Mouse (Mus musculus) telencephalon, adult 2 months (tissue): ENCODE measurements around the gene Dpp4.

Experiments used
- DNase-seq: peaks from one replicate; pipeline ENCODE4 v3.0.0-alpha.2; 2011; ENCODE audit warnings: low read depth, low spot score

Gene Dpp4

DNA sequence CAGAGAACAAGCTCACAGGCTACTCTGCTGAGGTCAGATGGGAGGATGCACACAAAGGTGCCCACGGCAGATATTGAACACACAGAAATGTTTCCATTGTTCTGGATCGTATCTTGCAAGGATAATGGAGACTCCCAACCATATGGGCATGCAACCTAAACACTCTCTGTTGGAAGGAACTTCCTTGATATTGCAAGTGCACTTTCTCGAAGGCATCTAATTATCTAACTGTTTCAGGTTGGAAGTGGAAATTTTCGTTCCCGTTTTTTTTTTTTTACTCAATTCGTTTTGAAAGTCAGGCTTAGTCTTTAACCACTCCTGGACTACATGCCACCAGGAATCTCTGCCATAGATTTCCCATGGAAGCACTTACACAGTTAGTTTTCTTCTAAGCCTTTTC is 51.2 kb downstream of the Dpp4 start:
- DNase-seq: no peak

DNA sequence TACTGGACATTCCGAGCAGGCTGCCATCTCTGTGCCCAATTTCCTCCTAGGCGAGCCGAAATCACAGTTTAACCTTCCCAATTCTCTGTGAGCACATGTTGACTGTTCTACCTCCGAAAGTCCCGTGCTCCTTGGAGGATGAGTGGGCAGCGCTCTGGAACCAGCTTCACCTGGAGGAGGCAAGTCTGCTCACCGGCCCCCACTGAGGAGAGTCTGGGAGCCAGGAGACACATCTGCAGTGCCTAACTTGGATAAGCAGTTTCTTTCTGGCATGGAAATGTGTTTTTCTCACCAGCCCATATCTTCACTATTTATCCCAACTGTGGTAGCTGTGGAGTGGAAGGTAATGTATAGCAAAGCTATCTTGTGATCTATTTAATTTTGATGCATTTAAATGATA is 54.8 kb downstream of the Dpp4 start:
- DNase-seq: no peak

DNA sequence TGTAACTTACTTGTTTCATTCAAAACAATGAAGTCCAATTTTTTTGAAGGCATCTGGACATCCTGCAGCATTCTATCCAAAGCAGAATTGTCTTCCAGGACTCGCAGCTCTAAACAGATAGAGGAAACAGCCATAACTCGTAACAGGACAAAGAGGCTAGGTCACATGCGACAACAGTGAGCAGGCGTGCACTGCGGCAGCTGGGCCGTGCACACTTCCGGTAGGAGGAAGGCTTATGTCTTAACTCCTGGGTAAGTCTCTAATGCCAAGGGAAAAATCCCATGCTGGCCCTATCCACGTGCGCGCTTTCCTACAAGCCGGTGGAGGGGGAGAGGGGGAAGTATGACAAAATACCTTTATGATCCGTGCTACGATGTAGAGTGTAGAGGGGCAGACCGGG is 55.4 kb downstream of the Dpp4 start:
- DNase-seq: no peak

- DNase-seq: no peak
Observed at GRCm38 (mm10) chr2:62355766-62356165, 56.3 kb downstream of the Dpp4 start.

- DNase-seq: no peak
Observed at GRCm38 (mm10) chr2:62352035-62352434, 60.0 kb downstream of the Dpp4 start.

DNA sequence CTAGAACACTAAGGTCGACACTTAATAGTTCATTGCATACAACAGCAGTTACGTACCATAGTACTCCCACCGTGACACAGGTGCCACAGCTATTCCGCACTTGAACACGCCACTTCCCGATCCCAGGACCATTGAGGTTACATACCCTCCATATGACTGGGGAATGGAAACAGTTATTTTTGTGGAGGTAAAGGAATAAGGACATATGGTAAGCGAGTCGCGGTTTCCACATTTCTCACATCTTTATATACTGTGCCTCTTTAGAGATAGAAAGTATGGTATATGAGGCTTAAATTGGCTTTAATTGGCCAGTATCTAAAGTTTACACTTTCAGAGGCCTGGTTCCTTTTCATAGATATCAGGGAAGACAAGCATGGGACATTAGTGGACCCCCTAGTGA is 64.3 kb downstream of the Dpp4 start:
- no peak for DNase-seq

- no peak for DNase-seq
Observed at GRCm38 (mm10) chr2:62346771-62347170, 65.3 kb downstream of the Dpp4 start.

DNA sequence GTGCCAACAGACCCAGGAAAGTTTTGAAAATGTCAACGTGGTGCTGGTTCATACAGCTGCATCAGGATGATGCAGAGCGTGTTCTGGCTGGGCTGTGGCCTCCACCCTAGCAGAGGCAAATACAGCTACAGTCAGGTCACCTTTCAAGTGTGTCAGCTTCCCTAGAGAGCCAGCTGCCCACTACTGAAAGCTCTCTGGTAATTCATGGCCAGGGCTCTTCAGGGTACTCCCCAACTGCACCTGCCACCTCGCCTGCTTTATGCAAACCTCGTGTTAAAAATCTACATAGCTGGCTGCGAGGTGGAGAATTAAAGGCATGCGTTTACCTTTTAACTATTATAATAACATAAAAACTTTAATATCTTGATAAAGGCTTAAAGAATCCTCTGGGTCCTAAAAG is 67.7 kb downstream of the Dpp4 start:
- no peak for DNase-seq

- peak; percentile 57 for DNase-seq
Observed at GRCm38 (mm10) chr2:62341734-62342128, 70.3 kb downstream of the Dpp4 start.

DNA sequence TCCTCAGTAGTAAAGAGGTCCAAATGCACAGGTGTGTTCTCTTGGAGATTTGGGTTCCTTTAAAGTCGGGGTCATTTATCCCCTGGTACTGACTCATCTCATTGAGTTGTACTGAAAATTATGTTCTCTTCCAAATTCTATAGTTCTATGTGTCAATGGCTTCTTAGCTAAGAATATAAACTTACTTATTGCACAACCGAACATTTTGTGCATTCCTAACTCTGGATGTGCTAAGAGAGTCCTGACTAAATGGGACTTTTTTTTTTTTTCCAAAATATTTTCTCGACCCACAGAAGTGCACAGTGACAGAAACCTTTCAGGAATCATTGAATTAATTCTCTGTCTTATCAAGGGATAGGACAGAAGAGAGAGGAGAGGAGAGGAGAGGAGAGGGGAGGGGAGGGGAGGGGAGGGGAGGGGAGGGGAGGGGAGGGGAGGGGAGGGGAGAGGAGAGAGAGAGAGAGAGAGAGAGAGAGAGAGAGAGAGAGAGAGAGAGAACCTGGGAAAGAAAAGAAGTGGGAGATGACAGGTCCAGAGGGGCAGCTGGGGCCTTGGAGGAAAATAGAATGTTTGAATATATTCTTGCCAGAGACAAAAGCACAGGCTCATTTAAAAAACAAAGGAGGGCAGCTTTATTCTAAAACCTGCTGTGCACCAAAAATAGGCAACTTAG is 70.8 kb downstream of the Dpp4 start:
- DNase-seq: no peak

GRCm38 (mm10) chr2:62339222-62339944 is 72.6 kb downstream of the Dpp4 start:
- no peak for DNase-seq

DNA sequence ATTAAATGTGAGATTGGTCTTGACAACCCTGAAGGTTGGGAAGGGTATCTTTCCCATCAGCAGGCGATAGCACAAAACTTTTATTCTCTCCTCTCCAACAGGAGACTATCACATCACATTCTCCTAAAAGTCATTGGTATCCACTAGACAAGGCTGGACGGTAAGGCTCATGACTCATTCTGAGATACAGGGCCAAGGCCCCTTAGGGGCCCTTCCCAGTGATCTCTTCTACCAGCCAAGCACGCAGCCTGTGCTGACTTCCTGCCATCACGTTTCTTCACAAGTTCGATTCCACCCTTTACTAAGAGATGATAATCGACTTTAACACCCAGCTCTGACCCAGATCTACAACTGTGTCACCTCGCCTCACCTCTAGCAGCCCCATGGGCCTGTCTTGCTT is 74.9 kb downstream of the Dpp4 start:
- DNase-seq: no peak

DNA sequence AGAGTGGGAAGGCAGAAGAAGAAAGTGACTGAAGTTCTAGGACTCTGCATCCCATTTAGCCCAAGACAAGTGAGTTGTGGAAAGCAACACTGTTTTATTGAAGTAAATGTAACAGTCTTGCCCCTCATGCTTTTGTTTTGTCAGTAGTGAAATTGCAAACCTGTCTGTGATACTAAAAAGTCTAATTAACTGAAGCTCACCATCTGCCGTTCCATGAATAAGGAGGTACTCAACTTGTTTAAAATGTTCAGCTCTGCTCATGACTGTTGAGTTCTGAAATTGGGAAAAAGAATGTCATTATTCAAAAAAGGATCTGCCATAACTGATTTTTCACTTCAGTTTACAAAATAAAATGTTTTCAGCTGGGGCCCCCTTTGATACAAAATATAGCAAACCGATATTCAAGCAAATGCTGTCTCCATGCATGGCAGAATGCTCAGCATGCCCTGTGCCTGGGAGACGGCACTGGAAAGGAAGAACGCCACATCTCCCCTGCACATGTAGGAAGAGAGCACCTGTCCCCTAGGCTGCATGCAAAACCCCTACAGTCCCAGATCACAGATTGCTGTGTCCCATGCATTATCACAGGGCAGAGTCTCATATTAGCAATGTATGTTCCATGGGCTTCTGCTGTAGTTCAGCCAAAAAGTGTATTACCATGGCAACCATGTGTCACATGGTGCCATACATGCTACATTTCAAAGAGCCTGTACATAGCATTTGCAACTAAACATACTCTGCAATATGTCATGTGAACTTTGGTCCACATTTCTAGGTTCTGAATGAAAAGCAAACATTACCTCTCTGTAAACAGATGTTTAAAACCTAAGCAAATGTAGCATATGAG is 77.4 kb downstream of the Dpp4 start:
- DNase-seq: peak; percentile 49

GRCm38 (mm10) chr2:62332465-62332864 is 79.6 kb downstream of the Dpp4 start:
- no peak for DNase-seq

DNA sequence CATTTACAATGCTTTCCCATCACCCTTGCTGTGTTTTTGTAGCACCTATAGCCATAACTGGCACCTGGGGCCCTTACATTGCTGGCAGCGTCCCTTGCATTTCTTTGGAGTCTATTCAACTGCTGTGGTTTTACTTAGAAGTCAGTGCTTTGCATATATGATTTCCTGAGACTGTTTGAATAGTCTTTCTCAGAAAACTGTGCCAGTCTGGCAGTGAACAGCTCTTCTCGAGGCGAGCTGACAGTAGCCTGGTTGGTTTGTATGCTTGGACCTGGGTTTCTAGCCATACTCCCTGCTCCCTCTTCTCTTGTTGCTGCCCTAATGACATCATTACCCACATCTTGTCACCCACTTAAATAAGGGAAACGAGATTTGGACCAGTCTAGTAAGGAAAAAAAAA is 80.1 kb downstream of the Dpp4 start:
- no peak for DNase-seq

DNA sequence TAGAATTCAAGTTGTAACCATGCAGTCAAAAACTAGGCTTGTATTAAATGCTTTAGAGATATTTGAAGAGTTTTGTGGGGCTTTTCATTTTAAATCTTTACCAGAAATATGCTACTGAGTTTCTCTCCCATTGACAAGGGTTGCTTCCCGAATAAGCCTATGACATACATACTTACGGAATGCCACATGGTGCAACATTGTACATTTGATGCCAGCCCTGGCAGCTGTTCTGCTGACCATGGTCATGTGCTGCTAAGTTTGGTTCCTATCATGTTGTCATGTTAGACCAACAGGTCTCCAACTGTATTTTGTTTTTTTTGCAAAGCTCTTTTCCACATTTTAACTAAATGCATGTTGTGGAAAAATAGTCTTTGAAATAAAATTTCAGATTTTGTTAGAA is 86.6 kb downstream of the Dpp4 start:
- no peak for DNase-seq

DNA sequence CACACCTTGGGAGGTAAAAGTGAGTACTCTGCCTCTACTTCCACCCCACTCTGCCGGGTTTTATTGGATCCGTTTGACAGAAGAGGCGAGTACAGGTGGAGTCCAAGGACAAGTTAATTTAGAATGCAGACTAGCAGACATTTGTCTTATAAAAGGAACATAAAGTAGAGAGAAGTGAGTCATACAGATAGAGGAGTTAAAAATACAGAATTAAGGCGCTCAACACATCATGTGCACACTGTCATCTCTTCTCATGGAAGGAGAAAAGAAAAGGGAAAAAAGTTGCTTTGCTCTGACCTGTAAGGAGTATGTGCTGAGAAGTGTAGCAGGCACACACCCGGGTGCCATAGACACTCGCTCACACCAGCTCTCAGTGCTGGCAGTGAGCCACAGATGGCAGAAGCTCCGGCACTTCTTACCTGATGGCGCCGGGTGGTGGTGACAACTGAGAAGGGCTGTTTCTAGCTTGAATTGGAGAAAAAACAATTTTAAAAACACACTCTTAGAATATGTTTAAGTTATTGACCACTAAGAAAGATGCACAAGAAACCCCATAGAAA is 88.9 kb downstream of the Dpp4 start:
- DNase-seq: no peak

- DNase-seq: no peak
Observed at GRCm38 (mm10) chr2:62319489-62319888, 92.5 kb downstream of the Dpp4 start.

DNA sequence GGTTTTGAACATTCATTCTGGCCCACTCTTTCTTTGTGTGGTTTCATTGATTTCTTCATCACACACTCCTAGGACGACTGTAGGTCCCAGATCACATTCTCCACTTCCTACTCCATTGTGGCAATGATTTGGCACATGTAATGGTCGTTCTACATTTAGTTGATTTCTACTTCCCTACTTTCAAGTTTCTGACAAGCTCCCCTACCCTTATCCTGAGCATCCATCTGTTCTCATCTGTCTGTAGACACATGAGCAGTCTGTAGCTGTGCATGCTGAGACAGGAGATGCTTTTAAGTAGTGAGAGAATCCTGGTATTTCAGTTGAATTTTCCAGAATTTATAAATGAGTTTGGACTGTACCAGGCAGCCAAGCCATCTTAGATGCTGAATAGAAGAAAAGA is 95.1 kb downstream of the Dpp4 start:
- no peak for DNase-seq

GRCm38 (mm10) chr2:62307477-62307876 is 104.6 kb downstream of the Dpp4 start:
- DNase-seq: peak; percentile 23

DNA sequence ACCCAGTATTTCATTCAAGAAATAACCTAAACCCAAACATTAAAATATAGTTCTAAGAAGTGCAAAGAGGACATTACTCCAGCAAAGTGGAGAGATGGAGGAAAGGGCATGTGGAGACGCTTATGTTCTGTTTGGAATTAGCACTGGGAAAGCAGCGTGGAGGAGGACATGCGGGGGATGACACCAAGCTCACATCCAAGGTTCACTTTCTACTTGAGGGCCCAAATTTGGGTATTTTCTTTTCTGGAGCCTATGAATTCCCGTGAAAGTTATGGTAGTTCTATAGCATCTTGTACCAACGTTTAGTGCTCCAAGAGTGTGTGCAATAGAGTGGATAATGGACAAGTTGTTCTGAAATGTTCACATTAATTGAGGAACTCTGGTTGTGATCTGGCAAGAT is 105.1 kb downstream of the Dpp4 start:
- DNase-seq: peak; percentile 34

- DNase-seq: peak; percentile 77
Observed at GRCm38 (mm10) chr2:62301716-62302115, 110.3 kb downstream of the Dpp4 start.
